Mouse (Mus musculus) intestine, embryonic 15.5 days (tissue): ENCODE data around the gene Gm49403. TPM values are rescaled to one million over a fixed set of nuclear protein-coding genes. Genes with fewer than 3 reads are reported as not detected.

Experiments used
- ATAC-seq: fragments of 200-750 bp; cut with Nextera tagmentation; 2 replicates; pipeline ENCODE4 v1.8.0; 2017; ENCODE audit warnings: moderate TSS enrichment, moderate library complexity
- H3K27ac ChIP-seq: fragments of 300-500 bp; sonication (generic); 2 replicates; pipeline ENCODE4 v1.5.1; 2015; ENCODE audit warnings: mild to moderate bottlenecking, inconsistent platforms
- H3K27me3 ChIP-seq: fragments of 300-500 bp; sonication (generic); replicated peaks from 2 replicates; pipeline ENCODE4 v1.6.1; 2015; ENCODE audit warnings: inconsistent platforms
- H3K36me3 ChIP-seq: fragments of 300-500 bp; sonication (generic); 2 replicates; pipeline ENCODE4 v1.6.1; 2015; ENCODE audit warnings: inconsistent platforms
- H3K4me1 ChIP-seq: fragments of 300-500 bp; sonication (generic); replicated peaks from 2 replicates; pipeline ENCODE4 v1.6.1; 2015; ENCODE audit warnings: inconsistent platforms
- H3K4me2 ChIP-seq: fragments of 300-500 bp; sonication (generic); replicated peaks from 2 replicates; pipeline ENCODE4 v1.6.1; 2015; ENCODE audit warnings: mild to moderate bottlenecking, inconsistent platforms
- H3K4me3 ChIP-seq: fragments of 300-500 bp; sonication (generic); replicated peaks from 2 replicates; pipeline ENCODE4 v1.5.1; 2015; ENCODE audit warnings: inconsistent platforms
- H3K9ac ChIP-seq: fragments of 300-500 bp; sonication (generic); 2 replicates; pipeline ENCODE4 v1.6.1; 2015; ENCODE audit warnings: inconsistent platforms
- H3K9me3 ChIP-seq: fragments of 300-500 bp; sonication (generic); 2 replicates; pipeline ENCODE4 v1.6.1; 2016; ENCODE audit warnings: inconsistent platforms
- whole genome bisulfite sequencing: fragments of 180-500 bp; shearing (Covaris S2); methylation state at CpG from one replicate; pipeline ENCODE4 v1.1.7; 2015; 5-methylcytosine and 5-hydroxymethylcytosine counted together
- polyA plus RNA-seq: library from polyadenylated mRNA; unstranded; fragments of >200 nt; fragmentation: Nextera tagmentation; extraction: Ambion mirVana; gene quantifications from 2 replicates; pipeline ENCODE4 v1.2.1, GENCODE M21; 2015

Gm49403 gene
- polyA plus RNA-seq, 1 experiment from 2014 or later, result not detected

GRCm38 (mm10) chr19:8921741-8922140, 38.0 kb downstream of the Gm49403 start:
- Histone ChIP-seq H3K4me3 (0 out of 2 replicates have a peak overlapping the region, but pooled peaks have one; percentile 87), H3K4me2 (peak overlapping the region; percentile 75), H3K36me3 (0 out of 2 replicates have a peak, but pooled peaks cover 7% of the 10 kb centered on the region), H3K9me3 (no peaks in the 10 kb centered on the region), H3K27ac (no peak overlapping the region), H3K9ac (0 out of 2 replicates have a peak overlapping the region, but pooled peaks have one; percentile 34), H3K27me3 (no peaks in the 10 kb centered on the region), H3K4me1 (no peaks in the 10 kb centered on the region; the same call in 1 of the 2 replicates)
- no peak for ATAC-seq
- WGBS, result 75% methylated on average over 9 of the region's 9 CpGs

- no peaks in the 10 kb centered on the region for H3K27me3 ChIP-seq
- no peak overlapping the region for H3K27ac ChIP-seq
- H3K9me3 ChIP-seq, result no peaks in the 10 kb centered on the region
- 0 out of 2 replicates have a peak, but pooled peaks cover 4% of the 10 kb centered on the region for H3K36me3 ChIP-seq
- no peak overlapping the region for H3K4me2 ChIP-seq
- WGBS, result 83% methylated on average over 2 of the region's 2 CpGs
- H3K4me3 ChIP-seq, result no peak overlapping the region
- H3K9ac ChIP-seq, result no peak overlapping the region
- no peak for ATAC-seq
- peaks cover 20% of the 10 kb centered on the region for H3K4me1 ChIP-seq
Observed at GRCm38 (mm10) chr19:8926766-8927165, 43.0 kb downstream of the Gm49403 start.

GRCm38 (mm10) chr19:8927891-8928525, 44.3 kb downstream of the Gm49403 start:
- Histone ChIP-seq H3K4me3 (no peak overlapping the region), H3K9me3 (no peaks in the 10 kb centered on the region), H3K27ac (no peak overlapping the region), H3K36me3 (0 out of 2 replicates have a peak, but pooled peaks cover 4% of the 10 kb centered on the region), H3K9ac (no peak overlapping the region), H3K27me3 (no peaks in the 10 kb centered on the region), H3K4me1 (peaks cover 20% of the 10 kb centered on the region), H3K4me2 (no peak overlapping the region)
- 82% methylated on average over 12 of the region's 12 CpGs for WGBS
- no peak for ATAC-seq

GRCm38 (mm10) chr19:8928689-8929223, 45.0 kb downstream of the Gm49403 start:
- H3K4me1 ChIP-seq, result peaks cover 20% of the 10 kb centered on the region
- peak; percentile 30 for ATAC-seq
- peak overlapping the region; percentile 88 for H3K4me3 ChIP-seq
- 24% methylated on average over 16 of the region's 16 CpGs for WGBS
- H3K4me2 ChIP-seq, result peak overlapping the region; percentile 83
- H3K9ac ChIP-seq, result peak overlapping the region; percentile 88
- H3K9me3 ChIP-seq, result no peaks in the 10 kb centered on the region
- peaks cover 6% of the 10 kb centered on the region; the same call in 1 of the 2 replicates for H3K36me3 ChIP-seq
- peak overlapping the region; percentile 91 for H3K27ac ChIP-seq
- no peaks in the 10 kb centered on the region for H3K27me3 ChIP-seq

- Histone ChIP-seq H3K4me2 (peak within 1 kb of the TSS; percentile 83), H3K9ac (peak within 1 kb of the TSS; percentile 88), H3K27ac (peak within 1 kb of the TSS; percentile 91), H3K27me3 (no peaks in the 10 kb centered on the region), H3K36me3 (peaks cover 10% of the 10 kb centered on the region; the same call in 1 of the 2 replicates), H3K9me3 (no peaks in the 10 kb centered on the region), H3K4me1 (peaks cover 20% of the 10 kb centered on the region), H3K4me3 (peak within 1 kb of the TSS; percentile 88)
- peak; percentile 87 for ATAC-seq
- WGBS, result under 1% methylated on average over 74 of the region's 74 CpGs
Observed at GRCm38 (mm10) chr19:8929224-8930088, 45.7 kb downstream of the Gm49403 start, which contains the start of the genes Rom1 and Eml3. Gene Rom1 (minus strand): TSS chr19:8929356. Gene Eml3 (plus strand): TSS chr19:8929552.

- peaks cover 20% of the 10 kb centered on the region for H3K4me1 ChIP-seq
- 2% methylated on average over 11 of the region's 11 CpGs for WGBS
- peak overlapping the region; percentile 83 for H3K4me2 ChIP-seq
- H3K36me3 ChIP-seq, result peaks cover 10% of the 10 kb centered on the region; the same call in 1 of the 2 replicates
- H3K4me3 ChIP-seq, result peak overlapping the region; percentile 88
- peak; percentile 11; the same call in 1 of the 2 replicates for ATAC-seq
- H3K27ac ChIP-seq, result peak overlapping the region; percentile 91
- H3K9ac ChIP-seq, result peak overlapping the region; percentile 88
- H3K27me3 ChIP-seq, result no peaks in the 10 kb centered on the region
- H3K9me3 ChIP-seq, result no peaks in the 10 kb centered on the region
Observed at GRCm38 (mm10) chr19:8930117-8930516, 46.4 kb downstream of the Gm49403 start.

GRCm38 (mm10) chr19:8930771-8931170, 47.0 kb downstream of the Gm49403 start:
- Histone ChIP-seq H3K36me3 (peaks cover 6% of the 10 kb centered on the region; the same call in 1 of the 2 replicates), H3K4me3 (peak overlapping the region; percentile 88), H3K4me1 (peaks cover 20% of the 10 kb centered on the region), H3K4me2 (peak overlapping the region; percentile 83), H3K27me3 (no peaks in the 10 kb centered on the region), H3K9ac (peak overlapping the region; percentile 88; the same call in 1 of the 2 replicates), H3K27ac (no peak overlapping the region), H3K9me3 (no peaks in the 10 kb centered on the region)
- no peak for ATAC-seq
- WGBS, result 81% methylated on average over 7 of the region's 7 CpGs

GRCm38 (mm10) chr19:8936736-8937135, 53.0 kb downstream of the Gm49403 start:
- no peak overlapping the region for H3K4me3 ChIP-seq
- ATAC-seq, result no peak
- no peak overlapping the region for H3K4me2 ChIP-seq
- no peaks in the 10 kb centered on the region for H3K9me3 ChIP-seq
- peaks cover 8% of the 10 kb centered on the region; the same call in 1 of the 2 replicates for H3K36me3 ChIP-seq
- no peak overlapping the region for H3K9ac ChIP-seq
- 74% methylated on average over 2 of the region's 2 CpGs for WGBS
- H3K4me1 ChIP-seq, result peaks cover 11% of the 10 kb centered on the region
- H3K27me3 ChIP-seq, result no peaks in the 10 kb centered on the region
- H3K27ac ChIP-seq, result no peak overlapping the region

Other genes with a start within 250 kb of the Gm49403 start
- 0.64 and 1.1 TPM in 2 replicates for gene Chrm1, start 220.1 kb upstream of the Gm49403 start, polyA plus RNA-seq
- gene Slc3a2, start 160.6 kb upstream of the Gm49403 start, polyA plus RNA-seq, result 161 and 163 TPM in 2 replicates
- 77.3 and 88.5 TPM in 2 replicates for gene Wdr74, start 148.1 kb upstream of the Gm49403 start, polyA plus RNA-seq
- 1.8 TPM in 2 replicates for gene 1700092M07Rik, start 143.2 kb upstream of the Gm49403 start, polyA plus RNA-seq
- gene Stx5a, start 142.5 kb upstream of the Gm49403 start, polyA plus RNA-seq, result 119 and 121 TPM in 2 replicates
- 143 and 146 TPM in 2 replicates for gene Nxf1, start 126.9 kb upstream of the Gm49403 start, polyA plus RNA-seq
- 164 and 177 TPM in 2 replicates for gene Tmem223, start 112.9 kb upstream of the Gm49403 start, polyA plus RNA-seq
- gene Tmem179b, start 109.5 kb upstream of the Gm49403 start, polyA plus RNA-seq, result 90.4 and 102 TPM in 2 replicates
- 25.2 and 26.9 TPM in 2 replicates for gene Taf6l, start 97.5 kb upstream of the Gm49403 start, polyA plus RNA-seq
- 137 and 147 TPM in 2 replicates for gene Polr2g, start 85.4 kb upstream of the Gm49403 start, polyA plus RNA-seq
- gene Zbtb3, start 81.4 kb upstream of the Gm49403 start, polyA plus RNA-seq, result 4.0 and 4.6 TPM in 2 replicates
- 48.2 and 49.3 TPM in 2 replicates for gene Ttc9c, start 64.6 kb upstream of the Gm49403 start, polyA plus RNA-seq
- 5.1 and 5.4 TPM in 2 replicates for gene Hnrnpul2, start 63.9 kb upstream of the Gm49403 start, polyA plus RNA-seq
- gene AC129217.1, start 54.2 kb upstream of the Gm49403 start, polyA plus RNA-seq, result not detected in 2 replicates
- 40.6 and 48.3 TPM in 2 replicates for gene Bscl2, start 46.5 kb upstream of the Gm49403 start, polyA plus RNA-seq
- 16.0 and 17.3 TPM in 2 replicates for gene Gng3, start 44.7 kb upstream of the Gm49403 start, polyA plus RNA-seq
- 1.6 and 2.0 TPM in 2 replicates for gene Lrrn4cl, start 33.2 kb upstream of the Gm49403 start, polyA plus RNA-seq
- gene Ubxn1, start 12.4 kb upstream of the Gm49403 start, polyA plus RNA-seq, result 163 and 167 TPM in 2 replicates
- 62.7 and 63.9 TPM in 2 replicates for gene Uqcc3, start 3.0 kb upstream of the Gm49403 start, polyA plus RNA-seq
- gene Lbhd1, start 198 bp upstream of the Gm49403 start, polyA plus RNA-seq, result 72.5 and 95.3 TPM in 2 replicates
- gene 1810009A15Rik, start 4.9 kb downstream of the Gm49403 start, polyA plus RNA-seq, result 86.5 and 95.2 TPM in 2 replicates
- gene Gm49416, start 5.0 kb downstream of the Gm49403 start, polyA plus RNA-seq, result not detected in 2 replicates
- gene Ints5, start 9.1 kb downstream of the Gm49403 start, polyA plus RNA-seq, result 40.0 and 41.5 TPM in 2 replicates
- 92.6 and 93.3 TPM in 2 replicates for gene Ganab, start 14.1 kb downstream of the Gm49403 start, polyA plus RNA-seq
- 40.0 and 44.7 TPM in 2 replicates for gene B3gat3, start 36.4 kb downstream of the Gm49403 start, polyA plus RNA-seq
- gene Rom1, start 45.4 kb downstream of the Gm49403 start, polyA plus RNA-seq, result 2.7 and 3.3 TPM in 2 replicates
- 24.2 and 28.4 TPM in 2 replicates for gene Eml3, start 45.6 kb downstream of the Gm49403 start, polyA plus RNA-seq
- 130 and 139 TPM in 2 replicates for gene Mta2, start 57.9 kb downstream of the Gm49403 start, polyA plus RNA-seq
- 29.7 and 30.4 TPM in 2 replicates for gene Tut1, start 69.9 kb downstream of the Gm49403 start, polyA plus RNA-seq
- gene Eef1g, start 83.1 kb downstream of the Gm49403 start, polyA plus RNA-seq, result 436 and 453 TPM in 2 replicates
- gene Ahnak, start 105.4 kb downstream of the Gm49403 start, polyA plus RNA-seq, result 22.4 and 25.0 TPM in 2 replicates
- gene Scgb1a1, start 204.0 kb downstream of the Gm49403 start, polyA plus RNA-seq, result not detected in 2 replicates